Mouse (Mus musculus) ovary, postnatal 10 days (tissue): ENCODE measurements around the gene Dnah12.
"Not testable (repeated sequence)": the region's sequence is repeated elsewhere in the genome, so short reads cannot be mapped to it uniquely, and the experiment has no call there.

Experiments
- DNase-seq: peaks from one replicate; pipeline ENCODE4 v3.0.0; 2022; ENCODE audit warnings: low spot score

The Dnah12 gene

DNA sequence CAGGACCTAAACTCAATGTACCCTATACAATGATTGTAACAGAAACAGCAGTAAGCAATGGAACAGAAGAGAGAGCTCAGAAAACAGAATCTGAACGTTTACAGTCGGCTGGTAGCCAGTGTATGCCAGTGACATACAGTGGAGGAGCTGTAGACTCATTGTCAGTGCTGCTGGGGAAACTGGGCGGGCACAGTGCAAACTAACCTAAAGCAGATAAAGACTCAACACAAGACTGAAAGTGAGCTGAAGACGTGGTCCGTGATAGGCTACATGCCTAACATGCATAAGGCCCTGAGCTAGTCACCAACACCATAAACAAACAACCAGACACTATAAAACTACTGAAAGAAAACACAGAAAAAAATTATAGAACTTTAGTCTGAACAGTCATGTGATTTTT lies 188.6 kb downstream of the Dnah12 start:
- DNase-seq = no peak

DNA sequence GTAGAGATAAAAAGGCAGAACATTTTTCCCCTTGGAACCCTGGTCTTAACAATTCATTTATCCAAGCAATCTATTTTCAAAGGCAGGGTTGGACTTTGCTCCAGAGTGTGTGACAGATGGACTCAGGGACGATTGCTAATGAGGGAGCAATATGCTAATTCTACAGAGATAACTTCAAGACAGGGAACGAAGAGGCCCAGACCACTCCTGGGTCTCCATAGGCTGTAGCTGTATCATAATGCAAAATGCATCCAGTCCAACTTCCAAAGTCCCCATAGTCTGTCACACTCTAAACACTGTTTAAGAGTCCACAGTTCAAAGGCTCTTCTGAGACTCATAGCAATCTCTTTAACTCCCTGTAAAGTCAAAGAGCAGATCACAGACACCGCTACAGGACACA lies 194.2 kb downstream of the Dnah12 start:
- DNase-seq = no peak

DNA sequence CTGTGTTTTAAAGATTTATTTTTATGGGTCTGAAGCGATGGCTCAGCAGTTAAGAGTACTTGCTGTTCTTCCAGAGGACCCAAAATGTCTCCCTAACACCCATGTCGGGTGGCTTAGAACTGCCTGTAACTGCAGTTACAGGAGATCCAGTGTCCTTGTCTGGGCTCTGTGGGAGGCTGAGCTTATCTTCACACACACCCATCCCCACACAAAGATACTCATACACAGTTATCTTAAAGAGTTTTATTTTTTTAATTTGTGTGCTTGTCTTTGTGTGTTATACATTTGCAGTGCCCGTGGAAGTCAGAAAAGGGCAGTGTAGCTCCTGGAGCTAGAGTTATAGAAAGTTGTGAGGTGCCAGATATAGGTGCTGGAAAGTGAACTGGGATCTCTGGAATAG lies 197.7 kb downstream of the Dnah12 start:
- DNase-seq = no peak

DNA sequence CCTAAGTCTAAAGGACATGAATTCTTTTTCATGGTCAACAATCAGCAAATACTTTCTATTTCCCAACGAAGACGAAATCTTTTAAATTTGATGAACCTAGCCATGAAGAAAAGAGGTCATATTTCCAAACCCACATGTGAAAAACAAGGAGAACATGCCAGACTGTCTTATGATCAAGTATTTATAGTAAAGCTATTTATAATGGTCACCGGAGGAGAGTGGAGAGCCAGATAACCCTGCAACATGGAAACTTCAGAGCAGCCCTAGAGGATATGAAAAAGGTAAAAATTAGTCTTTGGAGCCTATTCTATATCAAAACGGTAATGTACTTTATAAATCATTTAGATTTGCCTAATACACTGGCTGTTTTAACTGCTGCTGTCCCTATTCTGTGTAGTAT lies 201.3 kb downstream of the Dnah12 start, which contains the start of gene Asb14:
Gene Asb14, plus strand, starts transcription at position 166 of the 400 bp plus-strand sequence.
- DNase-seq = no peak

DNA sequence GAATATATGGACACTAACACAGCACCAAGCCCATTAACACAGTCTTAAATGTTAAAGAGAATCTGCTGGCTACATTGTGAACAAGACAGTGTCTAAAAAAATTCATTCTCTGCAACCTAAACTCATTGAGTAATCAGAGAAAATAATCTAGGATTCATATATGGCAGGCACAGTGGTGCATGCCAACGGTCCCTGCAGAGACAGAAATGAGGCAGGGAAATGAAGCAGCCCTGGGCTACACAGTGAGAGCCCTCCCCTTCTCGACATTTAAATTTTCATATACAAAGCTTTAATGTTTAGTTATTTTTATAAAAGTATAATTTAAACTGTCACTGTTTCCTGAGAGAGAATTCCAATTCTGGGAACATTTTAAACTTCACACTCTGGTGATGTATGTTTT lies 206.4 kb downstream of the Dnah12 start:
- no peak for DNase-seq

DNA sequence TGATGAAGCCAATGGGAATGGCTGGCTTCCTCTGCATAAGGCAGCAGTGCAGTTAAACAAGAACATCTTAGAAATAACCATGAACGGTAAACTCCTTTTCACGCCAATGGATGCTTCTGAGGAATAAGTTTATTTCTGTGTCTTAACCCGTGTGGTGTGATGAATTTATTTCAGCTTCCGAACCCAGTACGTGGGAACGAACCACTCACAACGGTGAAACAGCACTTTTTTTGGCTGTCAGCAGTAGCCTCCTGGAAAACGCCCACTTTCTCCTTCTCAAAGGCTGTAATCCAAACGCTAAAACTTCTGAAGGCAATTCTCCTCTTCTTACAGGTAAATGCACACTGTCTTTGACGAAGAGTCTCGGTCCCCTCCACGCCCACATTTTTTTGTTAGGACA lies 207.8 kb downstream of the Dnah12 start:
- DNase-seq = no peak

DNA sequence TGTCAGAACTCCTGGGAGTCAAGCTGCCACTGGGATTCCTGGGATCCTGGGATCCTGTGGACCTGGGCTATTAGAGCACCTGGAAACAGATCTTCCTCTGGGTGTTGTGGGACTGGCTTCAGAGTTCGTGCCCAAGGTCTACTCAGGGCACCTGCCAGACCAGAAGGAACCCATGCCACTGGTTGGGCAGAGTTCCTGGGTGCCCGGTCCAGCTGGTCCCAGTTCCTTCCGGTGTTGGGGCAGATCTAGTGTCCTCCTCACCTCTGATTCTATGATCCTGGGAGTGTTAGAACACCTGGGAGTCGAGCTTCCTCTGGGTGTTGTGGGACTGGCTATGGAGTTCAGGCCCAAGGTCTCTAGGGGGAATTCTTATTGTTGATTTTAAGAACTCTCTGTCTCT lies 214.3 kb downstream of the Dnah12 start:
- no peak for DNase-seq

DNA sequence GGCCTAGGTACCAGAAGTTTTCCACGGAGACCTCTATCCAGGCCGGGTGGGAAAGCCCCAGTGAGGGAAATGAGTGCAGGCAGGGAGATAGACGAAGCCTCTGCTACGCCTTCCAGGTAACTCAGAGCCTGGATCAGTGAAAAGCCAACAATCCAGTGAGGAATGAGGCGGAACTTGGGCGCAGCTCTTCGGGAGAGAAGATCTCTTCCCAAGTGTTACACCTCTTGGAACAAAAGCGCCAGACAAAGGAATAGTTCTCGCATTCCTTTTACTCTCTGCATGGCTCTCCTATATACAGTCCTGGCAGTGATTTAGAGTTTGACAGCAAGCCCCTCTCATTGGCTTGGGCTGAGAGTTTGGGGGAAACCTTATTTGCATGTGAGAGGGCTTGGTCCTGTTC lies 217.4 kb downstream of the Dnah12 start:
- not testable (repeated sequence) for DNase-seq

DNA sequence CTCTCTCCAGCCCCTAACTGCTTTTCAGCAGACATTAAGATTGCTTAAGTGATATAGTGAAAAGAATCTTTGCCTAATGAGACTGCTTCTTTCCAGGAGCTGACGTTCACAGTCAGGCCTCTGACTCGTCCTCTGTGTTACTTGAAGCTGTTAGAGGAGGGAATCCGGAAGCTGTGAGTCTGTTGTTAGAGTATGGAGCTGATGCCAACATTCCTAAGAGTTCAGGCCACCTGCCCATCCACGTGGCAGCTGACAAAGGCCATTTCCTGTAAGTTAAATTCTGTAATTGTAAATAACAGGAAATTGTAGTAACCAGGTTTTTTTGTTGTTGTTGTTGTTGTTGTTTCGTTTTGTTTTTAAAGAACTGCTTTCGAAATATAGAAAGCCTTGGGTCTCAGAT lies 218.1 kb downstream of the Dnah12 start:
- no peak for DNase-seq

DNA sequence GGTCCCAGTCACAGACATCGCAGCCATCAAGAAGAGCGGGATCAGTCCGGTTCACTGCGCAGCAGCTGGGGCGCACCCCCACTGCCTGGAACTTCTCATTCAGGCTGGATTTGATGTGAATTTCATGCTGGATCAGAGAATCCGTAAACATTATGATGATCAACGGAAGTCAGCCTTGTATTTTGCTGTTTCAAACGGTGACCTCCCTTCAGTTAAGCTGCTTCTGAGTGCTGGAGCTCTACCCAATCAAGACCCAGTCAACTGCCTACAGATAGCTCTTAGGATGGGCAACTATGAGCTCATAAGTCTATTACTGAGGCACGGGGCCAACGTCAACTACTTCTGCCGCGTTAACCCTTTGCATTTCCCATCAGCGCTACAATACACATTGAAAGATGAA lies 218.8 kb downstream of the Dnah12 start:
- DNase-seq = no peak

DNA sequence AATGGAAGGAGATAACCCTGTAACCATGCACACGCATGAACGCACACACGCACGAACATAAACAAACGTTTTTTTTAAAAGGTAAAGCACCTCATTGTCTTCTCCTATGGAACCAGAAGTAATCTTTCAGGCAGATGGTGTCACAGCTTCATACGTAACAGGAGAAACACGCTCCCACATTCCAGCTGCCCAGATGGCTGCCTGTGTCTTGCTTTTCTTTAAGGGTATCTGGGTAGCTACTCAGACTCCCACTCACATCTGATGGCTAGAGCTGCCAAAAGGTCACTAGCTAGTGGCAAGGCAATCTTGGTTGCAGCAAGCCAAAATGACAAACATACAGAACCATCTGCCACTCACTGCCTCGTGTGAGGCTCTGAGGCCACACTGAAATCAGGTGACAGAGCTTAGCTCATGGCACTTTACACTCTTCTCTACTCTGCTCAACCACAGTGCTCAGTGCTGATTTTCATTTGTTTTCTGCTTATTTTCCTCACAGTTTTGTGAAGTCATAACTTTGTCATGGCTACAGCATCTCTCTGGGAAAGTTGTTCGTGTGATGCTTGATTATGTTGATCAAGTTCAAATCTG lies 220.7 kb downstream of the Dnah12 start:
- no peak for DNase-seq

DNA sequence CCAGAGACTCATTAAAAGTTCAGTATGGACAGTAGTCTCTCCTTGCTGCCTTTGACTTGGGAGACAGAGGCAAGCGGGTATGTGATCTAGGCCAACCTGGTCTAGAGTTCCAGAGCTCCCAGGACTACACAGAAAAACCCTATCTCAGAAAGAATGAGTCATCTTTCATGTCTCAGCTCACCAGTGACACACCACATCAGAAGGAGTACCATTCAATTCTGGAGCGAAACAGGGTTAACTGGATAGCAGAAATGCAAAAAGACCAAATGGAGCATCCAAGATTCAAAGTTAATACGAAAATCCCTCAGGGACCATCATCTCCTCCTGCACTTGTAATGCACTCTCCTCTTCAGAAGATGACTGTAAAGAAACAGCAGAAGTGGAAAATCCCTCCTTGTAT lies 226.2 kb downstream of the Dnah12 start:
- DNase-seq = no peak

DNA sequence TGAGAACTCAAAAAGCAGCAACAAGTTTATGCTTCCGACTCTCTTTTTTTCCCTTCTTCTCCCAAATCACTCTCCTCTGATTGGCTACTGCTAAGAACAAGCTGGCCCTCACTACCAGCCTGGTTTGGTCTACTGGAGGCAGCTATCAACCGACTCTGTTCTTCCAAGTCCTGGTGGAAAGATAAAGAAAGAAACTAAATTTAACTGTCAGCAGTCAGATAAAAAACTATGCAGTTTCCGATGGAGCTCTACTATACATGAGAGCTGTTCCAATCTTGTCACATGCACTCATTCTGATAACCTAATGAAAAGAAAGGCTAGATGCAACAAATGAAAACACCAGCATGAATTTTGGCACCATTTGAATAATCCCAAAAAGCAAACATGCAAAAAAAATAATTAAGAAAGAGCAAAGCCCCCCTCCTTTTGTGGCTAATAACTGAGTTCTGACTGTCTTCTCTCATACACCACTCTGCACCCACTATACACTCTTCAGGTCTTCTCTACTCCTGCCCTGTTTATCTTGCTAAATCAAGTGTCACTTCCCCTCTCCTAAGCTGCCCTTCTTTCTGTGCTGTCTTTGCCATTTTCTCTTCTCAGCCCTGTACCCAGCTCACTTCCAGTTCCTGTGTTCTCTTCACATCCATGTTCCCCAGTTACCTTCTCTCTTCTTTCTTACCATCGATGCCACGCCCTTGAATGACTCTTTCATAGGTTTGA lies 230.8 kb downstream of the Dnah12 start:
- DNase-seq = no peak

DNA sequence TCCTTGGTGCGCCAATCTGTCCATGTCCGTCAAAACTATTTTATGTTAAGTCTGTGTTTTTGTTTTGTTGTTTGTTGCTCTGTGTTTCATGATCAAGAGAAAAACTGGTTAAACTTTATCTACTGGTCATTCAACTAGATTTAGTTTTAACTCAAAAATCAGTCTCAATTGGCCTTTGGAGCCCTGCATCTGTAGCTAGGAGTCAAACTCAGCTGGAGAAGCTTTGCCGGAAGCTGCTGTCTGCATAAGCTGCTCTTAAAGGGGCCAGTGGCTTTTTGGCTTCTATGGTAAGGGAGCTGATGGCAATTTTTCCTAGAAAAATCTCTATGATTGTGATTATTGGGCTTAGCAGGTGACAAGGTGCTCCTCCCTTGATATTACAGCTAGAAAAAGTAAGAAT lies 241.8 kb downstream of the Dnah12 start:
- DNase-seq = no peak

DNA sequence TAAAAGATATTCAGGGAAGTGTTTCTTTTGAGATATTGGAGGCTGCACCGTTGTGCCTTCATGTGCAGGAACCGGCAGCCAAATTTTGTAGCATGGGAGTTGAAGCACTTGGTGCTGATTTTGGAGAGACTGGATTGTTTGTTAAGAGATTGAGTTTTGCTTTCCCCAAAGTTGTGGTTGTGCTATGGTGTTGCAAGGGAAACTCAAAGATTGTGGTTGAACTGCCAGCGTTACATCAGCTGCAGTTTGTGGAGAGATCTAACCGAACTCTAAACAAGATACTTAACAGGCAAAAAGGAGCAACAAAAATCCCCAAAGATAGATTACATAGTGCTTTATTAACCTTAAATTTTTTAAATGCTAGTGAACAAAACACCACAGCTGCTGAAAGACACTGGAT lies 242.5 kb downstream of the Dnah12 start:
- no peak for DNase-seq
